Mouse (Mus musculus): ENCODE data around the gene Gpr156.

DNA sequence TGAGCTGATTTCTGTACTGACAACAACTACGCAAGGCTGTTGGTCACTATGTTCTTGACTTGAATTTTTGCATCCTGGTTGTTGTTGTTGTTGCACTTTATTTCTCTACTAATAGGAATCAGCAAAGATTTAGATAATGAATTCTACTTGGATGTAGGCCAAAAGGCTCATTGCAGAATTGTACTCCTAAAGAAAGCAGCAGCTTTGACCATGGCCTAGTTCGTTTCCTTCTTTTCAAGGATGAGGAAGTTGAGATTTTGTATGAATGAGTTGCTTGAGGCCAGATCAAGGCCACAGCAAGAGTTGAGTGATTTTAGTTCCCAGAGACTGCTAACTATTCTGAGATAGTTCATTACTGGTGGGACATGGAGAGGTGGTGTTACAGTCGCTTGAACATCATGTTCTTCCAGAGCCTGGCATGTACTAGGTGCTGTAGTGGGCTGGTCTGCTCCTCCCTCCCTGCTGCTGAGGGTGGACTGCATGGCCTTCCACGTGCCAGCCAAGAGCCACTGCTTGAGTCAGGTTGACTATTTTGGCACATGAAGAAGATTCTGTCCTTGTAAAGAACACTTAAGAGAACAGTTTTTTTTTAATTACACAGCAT lies 45.1 kb upstream of the Gpr156 start:
- no peak for TF ChIP-seq CTCF (IDR thresholded peaks at IDR 0.05; ENCODE audit: extremely low read depth, insufficient read length, insufficient replicate concordance, low read depth, low read length)
- TF ChIP-seq POLR2A (IDR thresholded peaks at IDR 0.05; ENCODE audit: low read depth, low read length), result no peak

Measured in small intestine, adult 2 months (tissue).